Mouse (Mus musculus) right cerebral cortex, postnatal 25 days (tissue): ENCODE measurements at regions not wholly inside any gene's neighbourhood (a gene's known extent, or its start where the extent isn't known, plus 50 kb on each side); places are given as distances from the start of the nearest gene placed in this dataset.
"Not testable (repeated sequence)": the region's sequence is repeated elsewhere in the genome, so short reads cannot be mapped to it uniquely, and the experiment has no call there.

ENCODE experiments used
- DNase-seq: peaks from one replicate; pipeline ENCODE4 v3.0.0; 2022

- DNase-seq, result peak; percentile 13
Observed at GRCm38 (mm10) chr4:44424831-44425704, 124.4 kb downstream of the Melk start.

GRCm38 (mm10) chr4:44434593-44434992 lies 133.9 kb downstream of the Melk start:
- no peak for DNase-seq

- DNase-seq, result no peak
Observed at GRCm38 (mm10) chr4:44445511-44445910, 144.8 kb downstream of the Melk start.

GRCm38 (mm10) chr4:44450881-44451532 lies 150.3 kb downstream of the Melk start:
- no peak for DNase-seq

- no peak for DNase-seq
Observed at GRCm38 (mm10) chr4:44452043-44452618, 151.5 kb downstream of the Melk start.

GRCm38 (mm10) chr4:44453552-44453951 lies 152.9 kb downstream of the Melk start:
- DNase-seq, result no peak

GRCm38 (mm10) chr4:44455851-44456250 lies 155.2 kb downstream of the Melk start:
- DNase-seq, result no peak

- not testable (repeated sequence) for DNase-seq
Observed at GRCm38 (mm10) chr4:44473511-44473910, 172.8 kb downstream of the Melk start.
